Mouse (Mus musculus): ENCODE data around the gene Tcirg1. TPM values are rescaled to one million over a fixed set of nuclear protein-coding genes. Genes with fewer than 3 reads are reported as not detected.
A peak's percentile ranks its signal among the peaks of the same experiment; 100 is the strongest.

The Tcirg1 gene
- polyA plus RNA-seq, 1 experiment from 2014 or later: 34.8 TPM

- Histone ChIP-seq H3K27me3 (replicated peaks; ENCODE audit: control insufficient read depth, insufficient read depth, low read length) (no peaks in the 10 kb centered on the region), H3K4me1 (replicated peaks; ENCODE audit: control insufficient read depth, insufficient read depth, low read length) (no peaks in the 10 kb centered on the region), H3K4me3 (ENCODE audit: low read depth, low read length) (no peak overlapping the region), H3K4me2 (ENCODE audit: low read length) (no peak overlapping the region), H3K27ac (ENCODE audit: low read depth) (no peak overlapping the region), H3K9ac (ENCODE audit: low read length) (no peak overlapping the region), H3K9me3 (ENCODE audit: control insufficient read depth, low read length) (no peaks in the 10 kb centered on the region), H3K36me3 (ENCODE audit: control insufficient read depth, insufficient read depth, low read length) (peaks cover 76% of the 10 kb centered on the region)
- 91% methylated on average over 10 of the region's 10 CpGs for WGBS
- DNase-seq (ENCODE audit: low spot score) (no peak), ATAC-seq (replicated peaks; ENCODE audit: low FRiP score, low TSS enrichment, low read depth) (no peak)
Measured at GRCm38 (mm10) chr19:3896208-3896607, 10.7 kb downstream of the Tcirg1 start.

- DNase-seq (ENCODE audit: low spot score) (no peak), ATAC-seq (replicated peaks; ENCODE audit: low FRiP score, low TSS enrichment, low read depth) (no peak)
- H3K27ac ChIP-seq (ENCODE audit: low read depth): no peak overlapping the region
- H3K9me3 ChIP-seq (ENCODE audit: control insufficient read depth, low read length): no peaks in the 10 kb centered on the region
- no peaks in the 10 kb centered on the region for H3K27me3 ChIP-seq (replicated peaks; ENCODE audit: control insufficient read depth, insufficient read depth, low read length)
- H3K36me3 ChIP-seq (ENCODE audit: control insufficient read depth, insufficient read depth, low read length): peaks cover 86% of the 10 kb centered on the region
- H3K9ac ChIP-seq (ENCODE audit: low read length): no peak overlapping the region
- WGBS: 21% methylated on average over 3 of the region's 3 CpGs
- H3K4me3 ChIP-seq (ENCODE audit: low read depth, low read length): no peak overlapping the region
- H3K4me2 ChIP-seq (ENCODE audit: low read length): no peak overlapping the region
- no peaks in the 10 kb centered on the region for H3K4me1 ChIP-seq (replicated peaks; ENCODE audit: control insufficient read depth, insufficient read depth, low read length)
Measured at GRCm38 (mm10) chr19:3895171-3895631, 11.7 kb downstream of the Tcirg1 start.

- DNase-seq (ENCODE audit: low spot score) (no peak), ATAC-seq (replicated peaks; ENCODE audit: low FRiP score, low TSS enrichment, low read depth) (no peak)
- no peak overlapping the region for H3K4me3 ChIP-seq (ENCODE audit: low read depth, low read length)
- H3K9ac ChIP-seq (ENCODE audit: low read length): no peak overlapping the region
- H3K27me3 ChIP-seq (replicated peaks; ENCODE audit: control insufficient read depth, insufficient read depth, low read length): no peaks in the 10 kb centered on the region
- 76% methylated on average over 2 of the region's 2 CpGs for WGBS
- no peak overlapping the region for H3K27ac ChIP-seq (ENCODE audit: low read depth)
- H3K4me2 ChIP-seq (ENCODE audit: low read length): no peak overlapping the region
- H3K4me1 ChIP-seq (replicated peaks; ENCODE audit: control insufficient read depth, insufficient read depth, low read length): no peaks in the 10 kb centered on the region
- peaks cover 95% of the 10 kb centered on the region for H3K36me3 ChIP-seq (ENCODE audit: control insufficient read depth, insufficient read depth, low read length)
- no peaks in the 10 kb centered on the region for H3K9me3 ChIP-seq (ENCODE audit: control insufficient read depth, low read length)
Measured at GRCm38 (mm10) chr19:3894294-3894693, 12.6 kb downstream of the Tcirg1 start.

GRCm38 (mm10) chr19:3893545-3894116 lies 13.3 kb downstream of the Tcirg1 start:
- H3K9ac ChIP-seq (ENCODE audit: low read length): no peak overlapping the region
- H3K4me3 ChIP-seq (ENCODE audit: low read depth, low read length): no peak overlapping the region
- H3K36me3 ChIP-seq (ENCODE audit: control insufficient read depth, insufficient read depth, low read length): peaks cover 95% of the 10 kb centered on the region
- H3K4me1 ChIP-seq (replicated peaks; ENCODE audit: control insufficient read depth, insufficient read depth, low read length): no peaks in the 10 kb centered on the region
- H3K9me3 ChIP-seq (ENCODE audit: control insufficient read depth, low read length): no peaks in the 10 kb centered on the region
- DNase-seq (ENCODE audit: low spot score) (no peak), ATAC-seq (replicated peaks; ENCODE audit: low FRiP score, low TSS enrichment, low read depth) (no peak)
- no peaks in the 10 kb centered on the region for H3K27me3 ChIP-seq (replicated peaks; ENCODE audit: control insufficient read depth, insufficient read depth, low read length)
- 88% methylated on average over 4 of the region's 4 CpGs for WGBS
- H3K4me2 ChIP-seq (ENCODE audit: low read length): no peak overlapping the region
- H3K27ac ChIP-seq (ENCODE audit: low read depth): no peak overlapping the region

GRCm38 (mm10) chr19:3890181-3890580 lies 16.8 kb downstream of the Tcirg1 start:
- DNase-seq (ENCODE audit: low spot score) (no peak), ATAC-seq (replicated peaks; ENCODE audit: low FRiP score, low TSS enrichment, low read depth) (no peak)
- Histone ChIP-seq H3K9me3 (ENCODE audit: control insufficient read depth, low read length) (no peaks in the 10 kb centered on the region), H3K4me3 (ENCODE audit: low read depth, low read length) (no peak overlapping the region), H3K27ac (ENCODE audit: low read depth) (no peak overlapping the region), H3K27me3 (replicated peaks; ENCODE audit: control insufficient read depth, insufficient read depth, low read length) (no peaks in the 10 kb centered on the region), H3K4me1 (replicated peaks; ENCODE audit: control insufficient read depth, insufficient read depth, low read length) (no peaks in the 10 kb centered on the region), H3K4me2 (ENCODE audit: low read length) (no peak overlapping the region), H3K9ac (ENCODE audit: low read length) (no peak overlapping the region), H3K36me3 (ENCODE audit: control insufficient read depth, insufficient read depth, low read length) (peaks cover 90% of the 10 kb centered on the region)
- 75% methylated on average over 8 of the region's 8 CpGs for WGBS

- H3K9ac ChIP-seq (ENCODE audit: low read length): no peak overlapping the region
- peaks cover 5% of the 10 kb centered on the region; the same call in 1 of the 2 replicates for H3K4me1 ChIP-seq (replicated peaks; ENCODE audit: control insufficient read depth, insufficient read depth, low read length)
- H3K4me2 ChIP-seq (ENCODE audit: low read length): no peak overlapping the region
- no peaks in the 10 kb centered on the region for H3K27me3 ChIP-seq (replicated peaks; ENCODE audit: control insufficient read depth, insufficient read depth, low read length)
- H3K4me3 ChIP-seq (ENCODE audit: low read depth, low read length): no peak overlapping the region
- H3K9me3 ChIP-seq (ENCODE audit: control insufficient read depth, low read length): no peaks in the 10 kb centered on the region
- WGBS: 91% methylated on average over 5 of the region's 5 CpGs
- DNase-seq (ENCODE audit: low spot score) (no peak), ATAC-seq (replicated peaks; ENCODE audit: low FRiP score, low TSS enrichment, low read depth) (no peak)
- H3K36me3 ChIP-seq (ENCODE audit: control insufficient read depth, insufficient read depth, low read length): peaks cover 83% of the 10 kb centered on the region
- no peak overlapping the region for H3K27ac ChIP-seq (ENCODE audit: low read depth)
Measured at GRCm38 (mm10) chr19:3889096-3889495, 17.8 kb downstream of the Tcirg1 start.

GRCm38 (mm10) chr19:3884325-3884990 lies 22.5 kb downstream of the Tcirg1 start:
- no peak overlapping the region for H3K9ac ChIP-seq (ENCODE audit: low read length)
- peaks cover 37% of the 10 kb centered on the region for H3K36me3 ChIP-seq (ENCODE audit: control insufficient read depth, insufficient read depth, low read length)
- DNase-seq (ENCODE audit: low spot score) (no peak), ATAC-seq (replicated peaks; ENCODE audit: low FRiP score, low TSS enrichment, low read depth) (no peak)
- H3K4me2 ChIP-seq (ENCODE audit: low read length): no peak overlapping the region
- H3K4me1 ChIP-seq (replicated peaks; ENCODE audit: control insufficient read depth, insufficient read depth, low read length): peaks cover 14% of the 10 kb centered on the region; the same call in 1 of the 2 replicates
- no peaks in the 10 kb centered on the region for H3K27me3 ChIP-seq (replicated peaks; ENCODE audit: control insufficient read depth, insufficient read depth, low read length)
- H3K9me3 ChIP-seq (ENCODE audit: control insufficient read depth, low read length): no peaks in the 10 kb centered on the region
- no peak overlapping the region for H3K4me3 ChIP-seq (ENCODE audit: low read depth, low read length)
- 52% methylated on average over 6 of the region's 6 CpGs for WGBS
- 0 out of 2 replicates have a peak overlapping the region, but pooled peaks have one; percentile 25 for H3K27ac ChIP-seq (ENCODE audit: low read depth)

GRCm38 (mm10) chr19:3882214-3882613 lies 24.7 kb downstream of the Tcirg1 start:
- no peak for ATAC-seq (replicated peaks; ENCODE audit: low FRiP score, low TSS enrichment, low read depth)
- 85% methylated on average over 4 of the region's 4 CpGs for whole genome bisulfite sequencing
- Histone ChIP-seq H3K4me1 (replicated peaks; ENCODE audit: control insufficient read depth, insufficient read depth, low read length) (peaks cover 14% of the 10 kb centered on the region; the same call in 1 of the 2 replicates), H3K27ac (ENCODE audit: low read depth) (no peak overlapping the region), H3K27me3 (replicated peaks; ENCODE audit: control insufficient read depth, insufficient read depth, low read length) (no peaks in the 10 kb centered on the region), H3K9ac (ENCODE audit: low read length) (no peak overlapping the region), H3K4me2 (ENCODE audit: low read length) (no peak overlapping the region), H3K36me3 (ENCODE audit: control insufficient read depth, insufficient read depth, low read length) (peaks cover 21% of the 10 kb centered on the region), H3K4me3 (ENCODE audit: low read depth, low read length) (no peak overlapping the region), H3K9me3 (ENCODE audit: control insufficient read depth, low read length) (no peaks in the 10 kb centered on the region)
- no peak for DNase-seq (ENCODE audit: low spot score)
